In the genomic region with DNA sequence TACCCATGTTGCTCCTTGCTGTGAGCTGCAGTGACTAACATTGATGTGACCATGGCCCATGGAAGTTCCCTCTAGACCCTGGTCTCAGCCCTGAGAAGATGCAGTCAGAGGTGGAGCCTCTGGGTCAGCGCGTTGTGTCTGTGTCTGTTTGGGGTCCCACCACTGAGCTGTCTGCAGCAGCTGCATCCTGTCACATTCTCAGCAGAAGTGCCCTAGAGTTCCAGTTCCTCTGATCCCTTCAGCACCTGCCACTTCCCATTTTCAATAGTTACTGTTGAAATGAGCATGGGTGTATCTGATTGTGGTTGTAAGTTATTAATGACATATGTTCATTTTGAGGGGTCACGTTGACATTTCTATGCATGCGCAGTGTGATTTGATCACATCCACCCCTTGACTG, we compare ENCODE assay signal across 20 mouse cellular contexts. TPM values are rescaled to one million over a fixed set of nuclear protein-coding genes. Genes with fewer than 3 reads are reported as not detected.
DNase-seq lines count a peak whose midpoint lies in the region; ATAC-seq lines count a peak whose summit lies in the region.
"Had no signal": no experiment of that assay in that cellular context is flagged by ENCODE, and none has a peak within 500 bp of the region (broad histone marks: within the 10 kb centered on the region; RNA-seq: fewer than 3 reads in every experiment).

No protein-coding gene starts in this region.

- WGBS in liver, embryonic 11.5 days, result 69% methylated on average over 4 of the region's 4 CpGs
- 90% methylated on average over 4 of the region's 4 CpGs for WGBS in hindbrain, embryonic 13.5 days

- H3K9ac ChIP-seq in liver, embryonic 11.5 days (ENCODE audit: low read depth, low read length), result no peak overlapping the region
- no peak overlapping the region for H3K9ac ChIP-seq in hindbrain, embryonic 13.5 days
- H3K9ac ChIP-seq: hindbrain, embryonic 14.5 days; limb, embryonic 13.5 days; neural tube, embryonic 15.5 days had no signal

- H3K27ac ChIP-seq in liver, embryonic 11.5 days (ENCODE audit: low read depth, low read length), result no peak overlapping the region
- H3K27ac ChIP-seq in hindbrain, embryonic 13.5 days, result no peak overlapping the region
- H3K27ac ChIP-seq: forebrain, embryonic 10.5 days; hindbrain, embryonic 14.5 days; limb, embryonic 13.5 days; neural tube, embryonic 15.5 days had no signal

- no peaks in the 10 kb centered on the region for H3K9me3 ChIP-seq in liver, embryonic 11.5 days (ENCODE audit: control insufficient read depth, low read length)
- no peaks in the 10 kb centered on the region for H3K9me3 ChIP-seq in hindbrain, embryonic 13.5 days
- H3K9me3 ChIP-seq: forebrain, embryonic 10.5 days; limb, embryonic 13.5 days; neural tube, embryonic 15.5 days had no signal

- no peaks in the 10 kb centered on the region for H3K4me1 ChIP-seq in liver, embryonic 11.5 days (replicated peaks; ENCODE audit: control insufficient read depth, insufficient read depth, low read length)
- H3K4me1 ChIP-seq in hindbrain, embryonic 13.5 days (replicated peaks), result no peaks in the 10 kb centered on the region
- H3K4me1 ChIP-seq: forebrain, embryonic 10.5 days; limb, embryonic 13.5 days; neural tube, embryonic 15.5 days had no signal

- DNase-seq in frontal cortex, postnatal 36 days (ENCODE audit: low spot score in 2 of 2), result no peak
- peak; percentile 15 for DNase-seq in liver
- no peak for DNase-seq in liver, embryonic 11.5 days (ENCODE audit: low spot score)
- no peak for DNase-seq in adrenal gland, postnatal 4 days (ENCODE audit: low spot score in 2 of 2)
- DNase-seq: cerebellum, adult 11 months; kidney, adult 2 months; layer of hippocampus, postnatal 36 days; right cerebral cortex, postnatal 4 days had no signal

- no peak overlapping the region for H3K4me3 ChIP-seq in liver, embryonic 11.5 days (ENCODE audit: low read depth, low read length)
- no peak overlapping the region for H3K4me3 ChIP-seq in hindbrain, embryonic 13.5 days
- H3K4me3 ChIP-seq: forebrain, embryonic 10.5 days; limb, embryonic 13.5 days; neural tube, embryonic 15.5 days had no signal

- H3K36me3 ChIP-seq in liver, embryonic 11.5 days (ENCODE audit: control insufficient read depth, insufficient read depth, low read length), result no peaks in the 10 kb centered on the region
- H3K36me3 ChIP-seq in hindbrain, embryonic 13.5 days, result no peaks in the 10 kb centered on the region
- H3K36me3 ChIP-seq: forebrain, embryonic 10.5 days; limb, embryonic 13.5 days; neural tube, embryonic 15.5 days had no signal

- H3K4me2 ChIP-seq in liver, embryonic 11.5 days, result no peak overlapping the region
- H3K4me2 ChIP-seq in hindbrain, embryonic 13.5 days, result no peak overlapping the region
- H3K4me2 ChIP-seq: hindbrain, embryonic 14.5 days; limb, embryonic 13.5 days; neural tube, embryonic 15.5 days had no signal

- H3K27me3 ChIP-seq in liver, embryonic 11.5 days (replicated peaks; ENCODE audit: control insufficient read depth, insufficient read depth, low read length), result no peaks in the 10 kb centered on the region
- H3K27me3 ChIP-seq in hindbrain, embryonic 13.5 days, result no peaks in the 10 kb centered on the region
- H3K27me3 ChIP-seq: limb, embryonic 13.5 days; neural tube, embryonic 15.5 days had no signal

- peak; percentile 50; the same call in 1 of the 2 replicates for ATAC-seq in frontal cortex, adult (ENCODE audit: low TSS enrichment)
- no peak for ATAC-seq in liver, embryonic 11.5 days (replicated peaks; ENCODE audit: low FRiP score)
- peak; percentile 88 for ATAC-seq in granulocyte monocyte progenitor cell, adult 5-6 weeks (replicated peaks; ENCODE audit: poor library complexity, severe bottlenecking)
- peak; percentile 56; the same call in 1 of the 2 replicates for ATAC-seq in neutrophil, adult 5-6 weeks (ENCODE audit: extremely low read depth, insufficient number of reproducible peaks, low FRiP score, poor library complexity, severe bottlenecking)
- ATAC-seq in hindbrain, embryonic 13.5 days (ENCODE audit: low FRiP score), result no peak
- ATAC-seq: midbrain, embryonic 16.5 days had no signal

RNA-seq across cellular contexts. Expression of a gene that starts 8.9 kb away (rescaled TPM):
- polyA plus RNA-seq in liver, embryonic 11.5 days (2014; fragmentation: Nextera tagmentation; extraction: Ambion mirVana), result 0.97 and 1.1 TPM in 2 replicates
- total RNA-seq in granulocyte monocyte progenitor cell, adult 5-6 weeks (2014; fragmentation: Nextera tagmentation), result 1.7 and 1.9 TPM in 2 replicates
- total RNA-seq in granulocyte monocyte progenitor cell, adult 5-6 weeks (2017), result 0.98 and 1.5 TPM in 2 replicates
- total RNA-seq in neutrophil, adult 5-6 weeks (2017), result 3.3 and 3.7 TPM in 2 replicates
- 1 to 10 TPM; 3.4 TPM for total RNA-seq in adrenal gland, postnatal 4 days (2021)
- 8.5 and 10.0 TPM in 2 replicates for polyA plus RNA-seq in hindbrain, embryonic 13.5 days (2015; fragmentation: Nextera tagmentation; extraction: Ambion mirVana)
- total RNA-seq: MEL had no signal

RNA-seq across cellular contexts. Expression of a gene that starts 8.9 kb away (rescaled TPM):
- polyA plus RNA-seq in liver, embryonic 11.5 days (2014; fragmentation: Nextera tagmentation; extraction: Ambion mirVana), result 1.3 and 1.6 TPM in 2 replicates
- total RNA-seq in granulocyte monocyte progenitor cell, adult 5-6 weeks (2014; fragmentation: Nextera tagmentation), result 4.0 and 5.7 TPM in 2 replicates
- 2.9 and 4.1 TPM in 2 replicates for total RNA-seq in granulocyte monocyte progenitor cell, adult 5-6 weeks (2017)
- total RNA-seq in neutrophil, adult 5-6 weeks (2017), result 246 and 256 TPM in 2 replicates
- 1 to 10 TPM; 3.0 to 4.1 TPM for total RNA-seq in adrenal gland, postnatal 4 days (2021)
- 0.71 and 0.91 TPM in 2 replicates for polyA plus RNA-seq in hindbrain, embryonic 13.5 days (2015; fragmentation: Nextera tagmentation; extraction: Ambion mirVana)
- total RNA-seq: MEL had no signal

RNA-seq across cellular contexts. Expression of a gene that starts 26.3 kb away (rescaled TPM):
- polyA plus RNA-seq in liver, embryonic 11.5 days (2014; fragmentation: Nextera tagmentation; extraction: Ambion mirVana), result 7.0 and 9.1 TPM in 2 replicates
- total RNA-seq in granulocyte monocyte progenitor cell, adult 5-6 weeks (2014; fragmentation: Nextera tagmentation), result 9.9 and 19.2 TPM in 2 replicates
- 7.8 and 10.8 TPM in 2 replicates for total RNA-seq in granulocyte monocyte progenitor cell, adult 5-6 weeks (2017)
- total RNA-seq in neutrophil, adult 5-6 weeks (2017), result 9.1 and 9.7 TPM in 2 replicates
- 10 to 100 TPM; 17.6 to 18.9 TPM for total RNA-seq in adrenal gland, postnatal 4 days (2021)
- 15.1 and 15.5 TPM in 2 replicates for polyA plus RNA-seq in hindbrain, embryonic 13.5 days (2015; fragmentation: Nextera tagmentation; extraction: Ambion mirVana)

RNA-seq across cellular contexts. Expression of a gene that starts 47.4 kb away (rescaled TPM):
- polyA plus RNA-seq in liver, embryonic 11.5 days (2014; fragmentation: Nextera tagmentation; extraction: Ambion mirVana), result not detected in 2 replicates
- not detected in 2 replicates for total RNA-seq in granulocyte monocyte progenitor cell, adult 5-6 weeks (2014; fragmentation: Nextera tagmentation)
- total RNA-seq in granulocyte monocyte progenitor cell, adult 5-6 weeks (2017), result not detected in 2 replicates
- 1.9 and 2.1 TPM in 2 replicates for total RNA-seq in neutrophil, adult 5-6 weeks (2017)
- not detected for total RNA-seq in adrenal gland, postnatal 4 days (2021)
- not detected in 2 replicates for polyA plus RNA-seq in hindbrain, embryonic 13.5 days (2015; fragmentation: Nextera tagmentation; extraction: Ambion mirVana)
- total RNA-seq: gastrocnemius, postnatal 4 days; layer of hippocampus, postnatal 36 days; MEL had no signal
- polyA plus RNA-seq: forebrain, embryonic 10.5 days; kidney, adult 2 months; limb, embryonic 13.5 days; lung, embryonic 16.5 days; midbrain, embryonic 16.5 days; neural tube, embryonic 15.5 days had no signal

RNA-seq across cellular contexts. Expression of a gene that starts 53.8 kb away (rescaled TPM):
- 0.07 and 0.16 TPM in 2 replicates for polyA plus RNA-seq in liver, embryonic 11.5 days (2014; fragmentation: Nextera tagmentation; extraction: Ambion mirVana)
- 1.4 TPM in 1 of 2 replicates, not detected in the other for total RNA-seq in granulocyte monocyte progenitor cell, adult 5-6 weeks (2014; fragmentation: Nextera tagmentation)
- total RNA-seq in granulocyte monocyte progenitor cell, adult 5-6 weeks (2017), result 0.17 and 0.98 TPM in 2 replicates
- 0.23 and 1.6 TPM in 2 replicates for total RNA-seq in neutrophil, adult 5-6 weeks (2017)
- total RNA-seq in adrenal gland, postnatal 4 days (2021), result under 1 TPM; 0.22 to 0.28 TPM
- polyA plus RNA-seq in hindbrain, embryonic 13.5 days (2015; fragmentation: Nextera tagmentation; extraction: Ambion mirVana), result 0.43 and 0.56 TPM in 2 replicates
- total RNA-seq: gastrocnemius, postnatal 4 days; MEL had no signal
- polyA plus RNA-seq: kidney, adult 2 months had no signal

Comparison
In these comparisons a context has a peak if more than half of its experiments do, and no peak if none do; other contexts are left out.
1. ATAC-seq: peak in frontal cortex, adult (single experiment), granulocyte monocyte progenitor cell, adult 5-6 weeks (single experiment) and neutrophil, adult 5-6 weeks (single experiment); none in liver, embryonic 11.5 days (single experiment) and hindbrain, embryonic 13.5 days (single experiment).
2. RNA of a gene that starts 8.9 kb away (total RNA-seq): 246 to 256 TPM in neutrophil, adult 5-6 weeks; 2.9 to 5.7 TPM in granulocyte monocyte progenitor cell, adult 5-6 weeks and 3.0 to 4.1 TPM in adrenal gland, postnatal 4 days; every median in the first group is over 10 times any median in the second.